Mouse (Mus musculus) adrenal gland, adult 8-10 months (tissue): Measurements from ENCODE around the gene Cenpp. TPM values are rescaled to one million over a fixed set of nuclear protein-coding genes. Genes with fewer than 3 reads are reported as not detected.

Source experiments
- DNase-seq: peaks from one replicate; pipeline ENCODE4 v3.0.0; 2022
- total RNA-seq, 4 experiments: library from RNA; stranded (reverse); gene quantifications; 2 replicates each; pipeline ENCODE4 v1.2.4; 2022

The Cenpp gene
- total RNA-seq, 4 experiments from 2014 or later = 0.58 to 1.1 (median 0.96) TPM

- no peak for DNase-seq
Observed at GRCm38 (mm10) chr13:49460692-49461414, 191.7 kb downstream of the Cenpp start.

DNA sequence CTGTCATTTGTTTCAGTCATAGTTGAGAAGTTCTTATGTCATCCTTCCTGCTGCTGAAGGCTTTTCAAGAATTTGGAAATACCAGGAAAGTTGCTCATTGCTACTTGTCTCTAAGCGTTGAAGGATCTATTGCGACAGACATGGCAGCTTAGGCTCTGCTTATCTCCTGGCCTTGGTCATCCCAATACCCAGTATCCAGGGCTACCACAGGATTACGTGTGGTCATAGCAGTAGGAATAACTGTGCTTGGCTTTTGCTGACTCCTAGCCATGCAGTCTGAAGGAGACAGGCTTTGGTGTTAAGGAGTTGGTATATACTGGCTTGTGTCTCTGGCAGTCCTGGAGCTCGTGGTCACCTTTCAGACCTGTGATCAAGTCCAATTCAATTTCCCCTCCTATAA, 192.3 kb downstream of the Cenpp start:
- DNase-seq = peak; percentile 85

DNA sequence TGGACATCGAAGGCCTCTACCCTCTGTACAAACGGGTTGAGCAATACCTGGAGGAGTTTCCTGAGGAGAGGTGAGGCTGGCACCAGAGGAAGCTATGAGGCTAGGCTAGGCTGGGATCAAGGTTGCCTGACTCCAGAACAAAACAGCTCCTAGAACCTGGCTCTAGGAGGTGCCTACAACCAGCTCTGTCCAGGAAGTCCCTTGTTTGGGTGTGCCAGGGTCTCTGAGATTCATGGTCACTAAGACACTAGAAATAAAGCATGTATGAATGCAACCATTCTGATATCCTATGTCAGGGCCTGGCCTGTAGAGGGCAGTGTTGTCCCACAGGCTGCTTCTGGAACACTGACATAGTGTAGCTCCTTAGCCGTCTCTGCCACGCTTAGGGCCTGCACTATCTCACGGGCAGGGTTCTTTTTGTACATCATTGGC, 203.3 kb downstream of the Cenpp start:
- peak; percentile 64 for DNase-seq

- DNase-seq = no peak
Observed at GRCm38 (mm10) chr13:49444451-49444850, 208.1 kb downstream of the Cenpp start.

- DNase-seq = no peak
Observed at GRCm38 (mm10) chr13:49436170-49436569, 216.4 kb downstream of the Cenpp start.

DNA sequence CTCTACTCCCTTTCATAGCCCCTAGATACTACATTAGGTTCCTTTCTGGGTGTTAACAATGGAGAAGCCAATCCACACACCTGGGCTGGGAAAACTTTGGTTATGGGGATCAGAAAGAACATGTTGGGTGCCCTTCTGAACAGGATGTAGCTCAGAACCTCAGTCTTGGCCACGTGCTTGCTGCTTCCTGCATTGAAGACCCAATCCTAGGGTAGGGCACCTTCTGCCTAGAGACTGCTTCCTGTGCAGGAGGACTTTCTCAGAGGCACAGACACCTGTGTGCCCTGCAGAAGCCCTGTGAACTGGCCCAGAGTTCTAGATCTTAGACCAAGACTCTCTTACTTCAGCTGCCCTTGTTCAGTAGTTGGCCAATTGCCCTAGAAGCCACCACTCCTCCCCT, 216.8 kb downstream of the Cenpp start:
- no peak for DNase-seq

DNA sequence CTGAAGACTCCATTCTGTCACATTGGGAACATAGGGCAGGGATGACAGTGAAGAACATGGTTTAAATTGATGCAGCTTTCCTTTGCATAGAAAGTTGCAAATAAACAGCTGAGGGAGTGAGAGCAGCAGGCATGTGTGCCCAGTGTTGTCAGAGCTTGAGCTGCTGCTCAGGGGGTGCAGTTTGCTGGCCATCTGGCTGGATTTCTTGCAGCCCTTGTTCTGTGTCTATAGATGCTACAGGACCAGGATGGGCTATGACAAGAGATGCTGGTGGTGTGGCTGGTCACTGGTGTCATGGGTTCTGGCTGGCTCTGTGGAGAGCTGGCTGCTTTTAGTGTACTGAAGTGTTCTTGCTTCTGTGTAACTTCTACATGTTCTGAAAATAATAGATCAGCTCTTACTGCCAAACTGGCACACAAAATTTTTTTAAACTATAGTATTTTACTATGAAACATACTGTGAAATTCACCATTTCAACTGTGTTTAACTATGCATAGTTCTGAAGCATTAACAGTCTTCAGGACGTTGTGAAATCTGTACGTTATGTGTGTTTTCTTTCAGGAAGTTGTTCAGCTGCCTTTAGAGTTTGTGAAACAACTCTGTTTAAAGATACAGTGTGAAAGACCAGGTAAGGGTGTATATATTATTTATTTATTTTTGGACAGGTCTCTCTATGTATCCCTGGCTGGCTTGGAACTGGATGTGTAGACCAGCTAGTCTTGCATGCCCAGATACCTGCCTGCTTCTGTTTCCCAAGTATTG, 219.1 kb downstream of the Cenpp start:
- DNase-seq = no peak

GRCm38 (mm10) chr13:49430529-49430928, 222.1 kb downstream of the Cenpp start:
- no peak for DNase-seq

- DNase-seq = no peak
Observed at GRCm38 (mm10) chr13:49428042-49428675, 224.4 kb downstream of the Cenpp start.

GRCm38 (mm10) chr13:49426736-49427135, 225.8 kb downstream of the Cenpp start:
- peak; percentile 68 for DNase-seq

DNA sequence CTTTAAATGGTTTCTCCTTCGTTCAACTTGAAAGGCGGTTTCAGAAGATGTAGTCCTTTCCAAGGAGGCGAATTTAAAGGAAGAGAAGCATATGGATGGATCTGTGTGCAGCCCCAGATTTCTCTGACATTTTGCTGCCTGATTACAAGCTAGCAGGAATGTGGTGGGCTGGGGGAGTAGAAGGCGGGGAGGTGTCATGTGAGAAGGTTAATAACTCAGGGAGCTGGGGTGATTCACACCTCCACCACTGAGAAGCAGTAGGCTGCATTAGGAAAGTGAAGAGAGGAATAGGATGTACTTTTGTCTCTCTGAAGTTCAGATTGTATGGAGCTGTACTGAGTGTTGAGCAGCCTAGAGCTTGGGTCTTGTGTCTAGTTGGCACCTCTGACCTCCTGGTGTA, 230.6 kb downstream of the Cenpp start:
- no peak for DNase-seq

- DNase-seq = no peak
Observed at GRCm38 (mm10) chr13:49421606-49421917, 231.0 kb downstream of the Cenpp start.

- peak; percentile 98 for DNase-seq
Observed at GRCm38 (mm10) chr13:49420754-49421605, 231.6 kb downstream of the Cenpp start, which contains the start of gene Ippk. TSS of gene Ippk (plus strand) at chr13:49421249.

Other genes with a start within 250 kb of the Cenpp start
- 10 to 100 TPM; 38.1 to 43.5 (median 39.4) TPM for gene Ippk, start 231.5 kb downstream of the Cenpp start, total RNA-seq
- 1 to 10 TPM; 1.5 to 2.2 (median 1.7) TPM for gene Tes3-ps, start 159.5 kb downstream of the Cenpp start, total RNA-seq
- 10 to 100 TPM in 1 of 4 experiments, 1 to 10 TPM in 3; 6.0 to 10.1 (median 7.9) TPM for gene Ecm2, start 148.0 kb downstream of the Cenpp start, total RNA-seq
- 1 to 10 TPM; 2.0 to 5.8 (median 2.9) TPM for gene Aspn, start 108.3 kb downstream of the Cenpp start, total RNA-seq
- gene Omd, start 70.3 kb downstream of the Cenpp start, total RNA-seq = 1 to 10 TPM; 3.1 to 6.9 (median 5.5) TPM
- gene Ogn, start 44.7 kb downstream of the Cenpp start, total RNA-seq = 10 to 100 TPM; 52.2 to 83.6 (median 61.4) TPM
- 10 to 100 TPM; 17.9 to 23.1 (median 21.0) TPM for gene Nol8, start 293 bp upstream of the Cenpp start, total RNA-seq
- gene Iars, start 29.3 kb upstream of the Cenpp start, total RNA-seq = 10 to 100 TPM; 57.4 to 85.3 (median 75.1) TPM
- gene Gm30302, start 146.2 kb upstream of the Cenpp start, total RNA-seq = not detected